Mouse (Mus musculus) stomach, postnatal 0 days (tissue): ENCODE measurements around the gene Slc2a12.

Source experiments
- CTCF ChIP-seq: IDR thresholded peaks from 2 replicates; pipeline ENCODE4 v1.5.1; 2016; ENCODE audit warnings: antibody characterized with exemption, low read depth, mild to moderate bottlenecking, moderate library complexity
- EP300 ChIP-seq: optimal IDR thresholded peaks from 2 replicates; pipeline ENCODE3; 2016; ENCODE audit warnings: antibody characterized with exemption

DNA sequence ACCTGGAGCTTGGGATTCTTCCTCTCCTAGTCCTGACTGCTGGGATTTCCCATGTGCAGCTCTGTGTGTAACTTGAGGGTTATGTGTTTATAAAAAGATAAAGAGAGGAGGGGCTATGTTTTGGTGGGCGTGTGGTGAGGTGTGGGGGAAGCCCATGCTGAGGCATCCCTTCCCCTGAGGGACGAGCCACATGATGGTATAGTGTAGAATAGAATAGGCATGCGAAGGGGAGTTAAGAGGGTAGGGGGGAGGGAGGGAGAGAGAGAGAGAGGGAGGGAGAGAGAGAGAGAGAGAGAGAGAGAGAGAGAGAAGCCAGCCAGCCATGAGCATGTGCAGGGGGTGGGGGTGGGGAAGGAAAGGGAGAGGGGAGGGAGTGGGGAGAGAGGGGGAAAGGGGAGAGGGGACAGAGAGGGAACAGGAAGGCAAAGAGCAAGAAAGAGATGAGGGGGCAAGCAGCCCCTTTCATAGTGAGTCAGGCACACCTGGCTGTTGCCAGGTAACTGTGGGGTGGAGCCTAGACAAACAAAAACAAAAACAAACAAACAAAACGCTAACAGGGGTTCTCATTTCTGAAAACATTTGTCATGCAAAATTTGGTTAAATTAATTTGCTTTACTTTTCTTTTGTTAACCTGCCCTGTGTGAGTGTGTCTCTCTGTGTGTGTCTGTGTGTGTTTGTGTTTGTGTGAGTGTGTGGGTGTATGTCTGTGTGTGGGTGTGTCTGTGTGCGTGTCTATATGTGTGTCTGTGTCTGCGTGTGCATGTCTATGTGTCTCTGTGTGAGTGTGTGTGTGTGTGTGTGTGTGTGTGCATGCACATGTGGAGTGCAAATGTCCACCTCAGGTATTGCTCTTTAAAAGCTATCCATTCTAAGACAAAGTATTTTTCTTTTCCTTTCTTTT lies 11.2 kb upstream of the Slc2a12 start:
- TF ChIP-seq EP300 (no peak), CTCF (no peak)
